Mouse (Mus musculus): ENCODE measurements at regions not wholly inside any gene's neighbourhood (a gene's known extent, or its start where the extent isn't known, plus 50 kb on each side); places are given as distances from the start of the nearest gene placed in this dataset.

DNA sequence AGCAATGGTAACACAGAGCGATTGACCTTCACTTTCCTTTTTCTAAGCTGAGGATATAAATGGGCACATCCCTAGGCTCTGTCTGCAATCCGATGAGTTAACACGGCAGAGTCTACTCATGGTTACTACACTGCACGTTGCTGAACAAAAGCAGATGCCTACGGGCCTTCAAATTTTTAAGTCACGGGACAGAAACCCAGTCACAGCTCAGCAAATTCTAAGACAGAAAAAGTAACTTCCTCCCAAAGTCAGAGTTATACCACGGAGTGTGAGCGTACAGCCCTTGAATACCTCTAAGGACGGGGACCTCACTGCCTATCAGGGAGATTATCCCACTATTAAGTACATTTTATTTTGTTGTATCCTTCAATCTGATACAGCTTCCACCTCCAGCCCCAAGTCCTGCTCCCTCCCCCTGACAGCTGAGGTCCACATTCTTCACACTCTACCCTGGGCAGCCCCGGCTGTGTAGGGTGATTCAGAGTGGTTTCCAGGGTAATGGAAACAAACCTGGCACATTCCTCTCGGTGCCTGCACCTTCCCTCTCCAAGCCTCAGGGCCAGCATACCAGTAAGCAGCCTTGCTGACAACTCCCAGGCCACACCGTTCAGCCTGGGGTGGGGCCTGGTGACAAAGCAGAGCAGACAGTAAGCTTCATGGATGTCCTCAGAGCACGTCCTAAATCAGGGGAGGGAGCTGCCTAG is 90.2 kb upstream of the Zfp703 start:
- no peak for TF ChIP-seq CTCF (IDR thresholded peaks at IDR 0.05; ENCODE audit: low read depth, low read length)
- TF ChIP-seq EP300 (IDR thresholded peaks at IDR 0.05; ENCODE audit: insufficient read depth, low read depth, low read length), result no peak
